Mouse (Mus musculus) frontal cortex, adult (tissue): ENCODE data around the gene Gm42688.

Experiments used
- ATAC-seq: cut with Nextera tagmentation; 2 replicates; pipeline ENCODE4 v1.9.2; 2017; ENCODE audit warnings: mild to moderate bottlenecking, moderate library complexity, mixed read lengths; ENCODE audit not compliant: low TSS enrichment

Gm42688 gene

GRCm38 (mm10) chr6:83084477-83084876 is 16.9 kb upstream of the Gm42688 start:
- ATAC-seq = no peak

DNA sequence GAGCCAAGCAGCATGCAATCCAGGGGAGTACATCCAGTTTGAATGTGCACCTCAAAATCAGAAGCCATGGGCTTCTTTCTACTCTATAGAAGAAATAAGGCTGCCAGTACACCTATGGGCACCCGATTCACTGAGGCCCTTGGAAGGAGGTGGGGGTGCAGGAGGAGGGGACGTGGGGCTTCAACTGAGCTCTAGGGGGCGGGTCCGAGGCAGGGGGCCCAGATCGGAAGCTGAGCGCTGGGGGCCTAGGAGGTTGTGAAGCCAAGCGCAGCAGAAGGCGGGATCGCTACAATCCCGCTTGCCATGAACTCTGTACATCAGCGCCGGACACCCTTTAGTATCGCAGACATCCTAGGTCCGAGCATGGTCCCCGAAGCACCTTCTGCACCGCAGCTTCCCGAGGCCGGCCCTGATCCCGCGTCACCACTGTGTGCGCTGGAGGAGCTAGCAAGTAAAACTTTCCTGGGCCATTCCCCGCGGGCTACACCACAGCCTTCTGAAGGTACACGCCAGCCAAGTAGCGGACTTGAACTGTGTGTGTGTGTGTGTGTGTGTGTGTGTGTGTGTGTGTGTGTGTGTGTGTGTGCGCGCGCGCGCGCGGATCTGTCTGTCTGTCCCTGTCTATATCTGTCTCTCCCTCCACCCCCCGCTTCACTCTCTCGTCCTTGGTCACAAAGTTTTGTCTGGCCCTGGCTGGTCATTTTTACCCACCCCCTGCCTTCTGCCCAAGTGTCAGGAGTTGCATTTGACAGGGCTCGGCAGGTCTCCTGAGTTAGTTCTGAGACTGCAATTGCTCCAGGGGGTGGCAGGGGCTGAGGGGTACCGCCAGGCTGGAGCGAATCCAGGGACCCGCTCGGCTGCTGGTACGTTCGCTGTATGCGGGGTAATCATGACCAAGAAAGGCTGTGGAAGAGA is 15.0 kb upstream of the Gm42688 start, which contains the start of gene Lbx2:
TSS of gene Lbx2 (plus strand) at position 247 of the 915 bp plus-strand sequence.
- no peak for ATAC-seq

- ATAC-seq = no peak
Measured at GRCm38 (mm10) chr6:83087205-83087925, 14.1 kb upstream of the Gm42688 start.

DNA sequence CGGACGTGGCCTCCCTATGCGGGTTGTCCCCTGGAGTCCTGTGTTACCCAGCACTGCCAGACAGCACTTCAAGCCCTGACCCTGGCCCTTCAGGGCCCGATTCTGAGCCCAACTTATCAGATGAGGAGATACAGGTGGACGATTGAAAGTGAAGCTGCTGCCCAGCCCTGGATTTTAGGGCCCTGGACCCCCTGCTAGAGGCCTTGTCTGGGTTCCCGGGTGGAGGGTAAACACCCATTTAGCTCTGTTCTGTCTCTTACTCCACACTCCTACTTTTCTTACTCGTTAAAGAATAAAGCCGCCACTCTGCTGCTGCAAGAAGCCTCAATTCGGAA is 13.5 kb upstream of the Gm42688 start:
- ATAC-seq = no peak

GRCm38 (mm10) chr6:83092416-83093127 is 8.8 kb upstream of the Gm42688 start:
- ATAC-seq = no peak

- ATAC-seq = no peak
Measured at GRCm38 (mm10) chr6:83095968-83096367, 5.4 kb upstream of the Gm42688 start.

DNA sequence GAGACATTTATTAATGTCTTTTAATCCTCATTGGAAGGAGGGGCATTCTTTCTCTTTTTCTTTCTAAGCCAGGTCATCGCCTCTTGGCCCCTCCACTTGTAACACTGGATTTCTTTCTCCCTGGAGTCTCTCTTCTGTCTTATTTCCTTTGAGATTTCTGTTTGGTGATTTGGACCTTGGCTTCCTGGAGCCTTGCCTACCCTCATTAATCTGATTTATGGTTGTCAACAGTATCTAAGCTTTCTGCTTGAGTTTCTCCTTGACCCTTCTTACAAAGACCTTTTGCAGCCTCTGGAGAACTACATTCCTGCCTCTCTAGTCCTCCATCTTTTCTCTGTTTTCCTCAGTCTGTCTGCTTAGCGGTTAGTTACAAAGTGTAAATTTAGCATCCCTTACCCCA is 3.0 kb upstream of the Gm42688 start:
- ATAC-seq = no peak

DNA sequence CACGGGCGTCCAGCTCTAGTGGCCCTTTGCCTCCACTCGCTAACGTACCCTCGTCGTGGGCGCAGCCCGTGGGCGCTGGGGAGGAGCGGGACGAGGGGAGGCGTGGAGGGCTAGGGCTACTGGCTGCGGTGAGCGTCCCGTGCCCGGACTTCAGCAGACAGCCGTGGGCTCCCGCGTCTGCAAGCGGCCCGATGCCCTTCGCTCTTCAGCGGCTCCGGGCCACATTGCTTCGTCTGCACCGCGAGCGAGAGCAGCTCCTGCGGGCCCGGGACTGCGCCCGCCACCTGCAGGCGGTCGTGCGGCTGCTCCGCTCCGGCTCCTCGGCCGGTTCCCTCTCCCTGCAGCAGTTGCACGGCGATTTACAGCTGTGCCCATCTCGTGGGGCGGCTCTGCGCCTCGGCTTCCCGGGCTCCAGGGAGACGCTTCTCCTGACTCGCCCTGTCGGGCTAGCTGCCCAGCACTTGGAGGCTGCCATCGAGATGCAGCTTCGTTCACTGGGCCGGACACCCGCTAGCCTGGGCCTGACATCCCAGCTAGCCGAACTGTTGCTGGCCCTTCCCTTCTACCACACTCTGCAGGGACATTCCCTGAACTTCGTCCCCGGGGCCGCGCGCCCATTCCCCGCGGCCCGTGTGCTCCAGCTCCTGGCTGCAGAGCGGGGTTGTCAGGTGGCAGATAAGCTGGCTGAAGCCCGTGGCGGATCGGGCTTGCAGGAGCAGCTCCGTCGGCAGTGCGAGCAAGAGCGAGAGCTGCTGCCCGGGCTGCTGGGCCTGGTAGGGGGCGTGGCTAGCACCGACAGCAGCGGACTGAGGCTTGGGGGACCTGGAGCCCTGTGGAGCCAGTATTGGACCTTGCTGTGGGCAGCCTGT is 505 bp downstream of the Gm42688 start:
- peak; percentile 75 for ATAC-seq

- ATAC-seq = no peak
Measured at GRCm38 (mm10) chr6:83103130-83103650, 1.8 kb downstream of the Gm42688 start.

DNA sequence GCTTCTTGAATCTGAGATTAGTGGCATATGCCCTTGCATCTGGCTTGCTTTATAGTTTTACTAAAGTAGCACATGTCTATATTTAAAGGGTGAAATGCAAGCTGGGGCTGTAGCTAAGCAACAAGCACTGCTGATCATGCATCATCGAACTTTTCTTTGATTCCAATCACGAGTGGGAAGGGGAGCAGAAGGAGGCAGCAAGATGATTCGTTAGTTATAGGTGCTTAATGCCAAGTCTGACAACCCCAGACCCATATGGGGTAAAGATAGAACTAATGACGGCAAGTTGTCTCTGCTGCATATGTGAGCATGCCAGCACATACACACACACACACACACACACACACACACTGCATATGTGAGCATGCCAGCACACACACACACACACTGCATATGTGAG is 2.7 kb downstream of the Gm42688 start:
- ATAC-seq = no peak

DNA sequence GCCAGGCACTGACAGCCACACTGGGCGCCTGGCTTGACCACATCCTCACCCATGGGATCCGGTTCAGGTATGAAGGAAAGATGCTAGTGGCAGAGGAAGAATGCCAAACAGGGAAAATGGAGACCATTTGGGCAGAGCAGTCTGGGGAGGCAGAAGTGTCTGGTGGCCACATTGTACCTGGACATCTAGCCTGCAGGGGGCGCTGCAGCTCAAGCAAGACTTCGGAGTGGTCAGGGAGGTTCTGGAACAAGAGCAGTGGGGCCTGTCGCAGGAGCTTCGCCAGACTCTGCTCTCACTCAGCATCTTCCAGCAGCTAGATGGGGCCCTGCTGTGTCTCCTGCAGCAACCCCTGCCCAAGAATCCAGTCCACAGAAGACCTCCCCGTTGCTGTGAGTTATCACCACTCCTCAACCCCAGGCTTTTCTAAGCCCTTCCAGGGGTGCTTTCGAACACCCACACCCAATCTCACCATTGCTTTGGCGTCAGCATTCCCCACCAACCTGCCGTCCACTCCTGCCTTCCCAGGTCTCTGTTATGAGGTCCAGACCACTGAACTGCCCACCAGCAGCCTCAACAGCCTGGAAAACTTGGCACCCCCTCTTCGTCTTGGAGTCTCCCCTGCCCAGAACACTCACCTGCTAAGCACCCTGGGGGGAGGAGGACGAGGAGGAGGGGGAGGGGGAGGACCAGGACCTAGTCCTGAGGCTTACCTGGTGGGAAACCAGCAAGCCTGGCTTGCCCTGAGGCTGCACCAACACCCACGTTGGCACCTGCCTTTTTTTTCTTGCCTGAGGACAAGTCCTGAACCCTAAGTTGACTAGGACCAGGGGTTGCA is 6.4 kb downstream of the Gm42688 start:
- ATAC-seq = no peak

DNA sequence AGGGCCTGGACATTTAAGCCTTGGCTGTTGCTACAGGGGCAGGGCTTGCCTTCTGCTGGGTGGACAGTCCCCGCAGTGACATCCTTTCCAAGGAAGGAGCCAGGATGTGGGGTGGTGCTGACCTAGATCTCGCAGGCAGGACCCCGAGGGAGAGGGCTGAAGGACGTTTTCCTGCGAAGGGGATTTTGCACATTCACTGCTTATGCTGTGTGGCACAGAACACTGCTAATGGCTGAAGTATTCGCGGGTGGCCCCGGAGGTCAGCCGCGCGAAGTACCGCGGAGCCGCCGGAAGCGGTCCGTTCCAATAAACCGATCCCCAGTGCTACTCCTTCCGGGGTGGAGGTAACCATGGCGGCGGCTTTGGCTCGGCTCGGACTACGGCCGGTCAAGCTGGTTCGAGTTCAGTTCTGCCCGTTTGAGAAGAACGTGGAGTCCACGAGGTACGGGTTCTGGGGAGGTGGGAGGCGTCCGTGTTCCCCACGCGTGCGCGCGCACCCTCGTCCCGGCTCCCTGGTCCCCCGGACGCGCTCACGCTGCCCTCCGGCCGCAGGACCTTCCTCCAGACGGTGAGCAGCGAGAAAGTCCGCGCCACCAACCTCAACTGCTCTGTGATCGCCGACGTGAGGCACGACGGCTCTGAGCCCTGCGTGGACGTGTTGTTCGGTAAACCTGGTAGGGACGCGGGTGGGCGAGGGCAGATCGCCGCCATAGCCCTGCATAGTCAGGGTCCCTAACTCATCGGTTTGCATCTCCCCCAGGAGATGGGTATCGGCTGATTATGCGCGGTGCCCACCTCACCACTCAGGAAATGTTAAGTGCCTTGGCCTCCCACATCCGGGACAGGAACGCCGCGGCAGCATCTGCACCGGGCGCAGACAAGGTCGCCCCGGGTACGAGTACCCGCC is 7.6 kb downstream of the Gm42688 start, which contains the start of gene Mrpl53:
TSS of gene Mrpl53 (plus strand) at position 279 of the 907 bp plus-strand sequence.
- ATAC-seq = peak; percentile 82

- ATAC-seq = no peak
Measured at GRCm38 (mm10) chr6:83111510-83112136, 10.2 kb downstream of the Gm42688 start.

DNA sequence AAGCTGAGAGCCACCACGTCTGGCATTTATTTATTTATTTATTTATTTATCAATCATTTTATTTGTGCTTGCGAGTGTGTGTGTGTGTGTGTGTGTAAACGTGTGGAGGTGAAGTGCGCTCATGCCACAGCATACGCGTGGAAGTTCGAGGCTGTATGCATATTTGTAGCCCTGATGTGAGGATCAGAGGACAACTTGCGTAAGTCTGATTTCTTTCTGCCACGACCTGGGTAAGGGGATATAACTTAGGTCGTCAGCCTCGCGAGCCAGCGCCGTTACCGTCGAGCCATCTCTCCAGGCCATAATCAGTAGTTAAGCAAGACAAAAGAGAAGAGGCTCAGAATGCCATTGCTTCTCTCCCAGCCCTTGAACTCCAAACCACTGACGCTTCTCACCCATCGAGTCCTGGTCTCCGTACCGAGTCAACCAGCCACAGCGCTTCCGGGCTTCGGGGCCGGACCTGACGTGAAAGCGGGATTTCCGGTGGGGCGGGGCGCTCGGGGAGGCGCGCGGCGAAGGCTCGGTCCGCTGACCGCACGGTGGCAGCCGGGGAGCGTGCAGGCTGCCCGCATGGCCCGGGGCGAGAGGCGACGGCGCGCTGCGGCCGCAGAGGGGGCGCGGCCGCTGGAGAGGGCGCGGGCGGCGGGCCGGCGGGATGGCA is 13.7 kb downstream of the Gm42688 start, which contains the start of gene Mogs:
TSS of gene Mogs (plus strand) at position 486 of the 661 bp plus-strand sequence.
- ATAC-seq = peak; percentile 87

- ATAC-seq = peak; percentile 28
Measured at GRCm38 (mm10) chr6:83115682-83116372, 14.4 kb downstream of the Gm42688 start.

GRCm38 (mm10) chr6:83116373-83117164 is 15.2 kb downstream of the Gm42688 start:
- ATAC-seq = no peak

DNA sequence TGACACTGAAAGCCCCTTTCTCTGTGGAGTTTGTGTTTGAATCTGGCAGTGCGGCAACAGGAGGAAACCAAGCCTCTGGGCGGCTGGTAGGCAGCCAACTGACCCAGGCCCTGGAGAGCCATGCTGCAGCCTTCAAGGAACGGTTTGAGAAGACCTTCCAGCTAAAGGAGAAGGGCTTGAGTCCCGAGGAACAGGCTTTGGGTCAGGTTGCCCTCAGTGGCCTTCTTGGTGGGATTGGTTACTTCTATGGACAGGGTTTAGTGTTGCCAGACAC is 15.7 kb downstream of the Gm42688 start:
- no peak for ATAC-seq
